Mouse (Mus musculus): ENCODE measurements around the gene Ppwd1.
A peak's percentile ranks its signal among the peaks of the same experiment; 100 is the strongest.
"Not testable (repeated sequence)": the region's sequence is repeated elsewhere in the genome, so short reads cannot be mapped to it uniquely, and the experiment has no call there.

The Ppwd1 gene

DNA sequence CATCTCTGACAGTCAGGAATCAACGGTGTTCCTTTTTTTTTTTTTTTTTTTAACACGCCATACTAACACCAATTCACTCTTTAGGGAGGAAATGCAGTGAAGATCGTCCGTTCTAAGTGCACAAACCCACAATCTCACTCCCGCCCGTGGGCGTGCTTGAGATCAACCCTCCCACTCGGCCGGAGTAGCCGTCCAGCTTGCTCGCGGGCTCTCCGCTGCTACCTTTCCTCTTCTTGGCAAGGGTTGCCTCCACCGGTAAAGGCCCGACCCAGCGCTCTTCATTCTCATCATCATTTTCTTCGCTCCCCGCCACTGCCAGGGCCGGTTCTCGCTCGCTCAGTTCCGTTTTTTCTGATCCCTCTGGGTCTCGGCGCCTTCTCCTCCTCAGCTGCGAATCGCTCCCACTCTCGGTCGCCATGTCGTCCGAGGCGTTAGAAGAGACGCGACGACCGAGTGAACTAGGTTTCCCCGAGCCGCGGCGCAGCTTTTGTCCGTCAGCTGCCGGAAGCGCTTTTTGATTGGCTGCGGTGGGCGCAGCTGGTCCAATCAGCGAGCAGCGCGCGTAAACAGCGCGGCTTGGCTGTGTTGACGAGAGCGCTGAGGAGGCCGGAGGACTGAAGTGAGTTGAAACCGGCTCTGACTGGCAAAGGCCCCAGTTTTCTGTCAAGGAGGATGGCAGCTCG lies at the start of gene Ppwd1, which contains the start of gene Cenpk:
TSS of gene Ppwd1 (minus strand) at position 460 of the 683 bp plus-strand sequence.
TSS of gene Cenpk (plus strand) at position 228 of the 683 bp plus-strand sequence.
- peak; percentile 98 for DNase-seq

DNA sequence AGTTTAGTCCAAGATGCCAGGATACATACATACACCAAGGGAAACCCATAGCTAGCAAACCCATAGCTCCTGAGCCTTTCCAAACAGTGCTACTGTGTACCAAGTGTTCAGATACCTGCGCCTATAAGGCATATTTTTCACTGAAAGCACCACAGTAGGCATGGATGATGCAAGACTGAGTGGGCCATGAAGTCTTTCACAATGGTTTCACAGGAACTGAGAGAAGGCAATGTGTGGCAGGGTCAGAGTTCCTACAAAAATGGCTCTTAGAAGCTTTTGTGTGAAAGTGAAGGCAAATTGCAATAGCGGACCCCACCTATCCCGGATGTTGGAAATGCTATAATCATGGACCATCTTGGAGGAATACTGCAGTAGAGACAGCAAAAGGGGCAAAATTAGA lies 30.4 kb upstream of the Ppwd1 start:
- no peak for DNase-seq

DNA sequence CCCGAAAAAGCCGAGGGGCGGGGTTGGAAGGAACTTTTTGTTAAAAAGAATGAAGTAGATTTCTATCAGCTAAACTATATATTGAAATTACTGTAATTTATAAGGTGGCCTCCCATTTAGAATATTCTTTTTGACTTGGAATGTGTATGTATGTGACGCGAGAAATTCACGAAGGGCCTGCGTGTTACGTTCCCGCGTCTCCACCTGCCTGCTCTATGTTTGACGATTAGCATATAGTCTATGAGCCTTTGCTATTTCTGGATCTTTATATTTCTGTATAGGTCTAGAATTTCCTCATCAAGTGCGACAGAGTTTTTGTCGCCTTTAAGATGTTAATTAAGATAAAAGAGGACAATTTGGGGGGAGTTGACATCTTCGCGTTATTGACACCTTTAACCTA lies 538 bp upstream of the Ppwd1 start:
- DNase-seq, result no peak

DNA sequence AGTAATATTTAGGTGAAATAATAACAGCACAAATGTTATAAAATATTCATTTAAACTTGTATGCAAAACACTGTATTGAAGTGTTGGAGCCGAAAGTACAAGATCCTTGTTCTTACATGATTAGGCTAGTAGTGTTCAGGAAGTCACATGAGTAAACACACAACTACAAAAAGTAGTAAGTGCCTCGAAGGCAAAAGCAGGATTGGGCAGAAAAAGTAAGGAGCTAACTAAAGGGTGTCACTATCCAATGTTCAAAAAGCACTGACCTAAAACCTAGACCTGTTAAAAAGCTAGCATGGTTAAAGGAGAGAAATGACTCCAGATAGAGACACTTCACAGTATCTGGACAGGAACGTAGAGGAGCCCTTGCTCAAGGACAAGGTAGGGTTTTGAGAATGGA lies 1.2 kb downstream of the Ppwd1 start:
- no peak for DNase-seq

DNA sequence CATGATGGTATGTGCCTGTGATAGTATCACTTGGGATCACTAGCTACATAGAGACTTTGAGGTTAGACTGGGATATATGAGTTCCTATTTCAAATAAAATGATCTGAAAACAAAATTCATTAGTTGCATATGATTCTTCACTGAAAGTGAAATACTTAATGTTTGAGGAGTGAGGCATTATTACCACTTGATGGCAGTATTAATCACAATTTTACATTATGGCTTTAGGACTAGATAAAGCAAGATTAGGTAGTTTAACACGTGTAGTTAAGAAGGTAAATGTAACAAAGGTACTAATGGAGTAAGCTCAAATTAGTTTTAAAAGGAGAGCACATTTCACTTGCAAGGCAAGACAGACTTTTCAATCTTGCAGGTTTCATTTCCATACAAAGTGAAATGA lies 24.3 kb downstream of the Ppwd1 start:
- no peak for DNase-seq

DNA sequence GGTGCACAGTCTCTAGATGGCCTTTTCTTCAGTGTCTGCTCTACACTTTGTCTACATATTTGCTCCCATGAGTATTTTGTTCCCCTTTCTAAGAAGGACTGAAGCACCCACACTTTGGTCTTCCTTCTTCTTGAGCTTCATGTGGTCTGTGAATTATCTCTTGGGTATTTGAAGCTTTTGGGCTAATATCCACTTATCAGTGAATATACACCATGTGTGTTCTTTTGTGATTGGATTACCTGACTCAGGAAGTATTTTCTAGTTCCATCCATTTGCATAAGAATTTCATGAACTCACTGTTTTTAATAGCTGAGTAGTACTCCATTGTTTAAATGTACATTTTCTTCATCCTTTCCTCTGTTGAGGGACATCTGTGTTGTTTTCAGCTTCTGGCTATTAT lies 32.8 kb downstream of the Ppwd1 start:
- DNase-seq, result not testable (repeated sequence)

DNA sequence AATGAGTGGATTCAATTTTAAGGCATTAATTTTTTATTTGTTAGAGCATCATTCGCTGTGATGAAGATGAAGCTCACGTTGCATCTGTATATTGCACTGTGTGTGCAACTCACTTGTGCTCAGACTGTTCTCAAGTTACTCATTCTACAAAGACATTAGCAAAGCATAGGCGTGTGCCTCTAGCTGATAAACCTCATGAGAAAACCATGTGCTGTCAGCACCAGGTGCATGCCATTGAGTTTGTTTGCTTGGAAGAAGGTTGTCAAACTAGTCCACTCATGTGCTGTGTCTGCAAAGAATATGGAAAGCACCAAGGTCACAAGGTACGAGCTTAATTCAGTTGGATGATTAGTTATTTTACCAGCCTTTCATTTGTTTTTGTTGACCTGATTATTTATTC lies 41.3 kb downstream of the Ppwd1 start:
- no peak for DNase-seq

DNA sequence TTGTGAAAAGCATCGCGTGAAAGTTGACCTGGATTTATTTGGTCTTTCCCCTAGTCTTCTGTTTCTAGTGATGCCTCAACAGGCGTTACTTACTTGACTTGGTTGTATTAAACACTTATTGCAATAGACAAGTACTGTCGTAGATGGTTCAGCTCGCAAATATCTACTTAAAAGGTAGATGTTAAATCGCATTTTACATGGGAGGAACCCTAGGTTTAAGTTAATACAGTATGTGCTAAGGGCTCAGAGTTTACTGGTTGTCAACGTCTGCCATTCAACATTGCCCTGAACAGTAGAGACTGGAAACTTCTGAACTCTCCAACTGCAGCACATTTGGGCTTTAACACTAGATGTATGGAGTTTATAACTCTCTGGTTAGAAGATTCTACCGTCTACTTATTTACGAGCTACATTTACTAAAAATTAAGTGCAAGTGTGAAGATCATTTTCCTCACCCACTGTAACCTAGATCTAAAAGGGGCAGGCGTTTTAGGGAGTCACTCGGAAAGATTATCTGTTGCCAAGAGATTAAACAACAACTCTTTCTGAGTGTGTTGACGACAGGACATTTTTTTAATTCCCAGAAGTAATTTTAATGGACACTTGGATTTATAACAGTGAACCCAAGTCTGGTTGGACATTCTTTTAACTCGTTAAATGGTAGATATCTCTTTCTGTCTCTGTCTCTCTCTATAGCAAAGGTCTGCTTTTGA lies 49.3 kb downstream of the Ppwd1 start:
- DNase-seq, result no peak

DNA sequence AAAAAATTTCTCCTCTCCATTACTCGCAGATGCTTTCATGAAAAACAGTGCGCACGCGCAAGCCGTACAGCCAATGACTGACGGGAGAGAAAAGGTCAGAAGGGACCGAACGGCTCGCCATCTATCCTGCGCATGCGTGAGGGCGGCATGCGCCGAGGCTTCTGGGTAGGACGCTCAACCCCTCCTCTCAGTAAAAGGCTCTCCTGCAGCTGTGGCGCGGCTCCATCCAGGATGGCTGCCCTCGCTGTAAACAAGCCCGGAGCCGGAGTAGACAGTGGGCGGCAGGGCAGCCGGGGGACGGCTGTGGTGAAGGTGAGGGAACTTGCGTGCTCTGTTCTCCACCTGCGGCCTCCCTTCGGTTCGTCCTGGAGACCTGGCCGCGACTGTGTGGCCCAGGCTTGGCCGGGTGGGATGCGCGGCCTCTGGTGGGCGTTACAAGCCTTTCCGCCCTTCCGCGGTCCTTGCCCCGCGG lies 50.0 kb downstream of the Ppwd1 start, which contains the start of gene Trim23:
TSS of gene Trim23 (plus strand) at position 148 of the 472 bp plus-strand sequence.
- DNase-seq, result peak; percentile 99

DNA sequence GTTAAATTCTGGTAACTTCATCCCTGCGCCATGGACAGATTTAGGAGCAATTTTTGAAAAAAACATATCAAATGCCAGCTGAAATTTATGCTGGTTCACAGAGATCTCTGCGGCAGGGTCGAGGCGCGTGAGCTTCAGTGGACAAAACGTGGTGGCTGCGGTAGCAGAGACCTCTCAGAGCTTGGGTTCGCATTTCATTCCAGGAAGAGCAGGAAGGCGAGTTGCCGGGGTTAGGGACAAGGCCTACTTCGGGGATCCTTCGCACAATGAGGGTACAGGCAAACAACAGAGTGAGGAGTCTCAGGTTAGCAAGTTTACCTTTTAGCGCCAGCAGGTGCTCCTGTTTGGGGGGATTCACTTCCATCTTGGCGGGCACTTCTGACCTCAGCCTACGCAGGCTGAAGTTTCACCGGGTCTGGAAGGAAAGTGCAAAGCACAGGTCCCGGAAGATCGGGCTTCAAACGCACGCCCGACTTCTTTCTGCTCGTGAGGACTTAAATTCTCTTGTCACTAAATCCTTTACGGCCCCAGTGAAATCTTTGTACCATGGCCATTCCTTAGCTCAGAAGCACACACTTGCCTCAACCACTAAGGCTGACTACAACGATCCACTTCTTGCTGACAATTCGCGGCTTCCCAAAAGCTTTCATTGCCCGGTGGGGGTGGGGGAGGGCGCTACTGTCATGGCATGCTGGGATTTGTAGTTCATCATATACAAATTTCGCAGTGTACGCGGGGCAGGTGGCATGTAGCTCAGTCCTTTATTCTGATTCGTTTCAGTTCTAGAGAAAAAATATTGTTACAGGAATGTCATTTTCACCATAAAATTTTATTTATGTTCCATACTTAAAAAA lies 50.6 kb downstream of the Ppwd1 start, which contains the start of gene Trappc13:
TSS of gene Trappc13 (minus strand) at position 674 of the 854 bp plus-strand sequence.
- peak; percentile 92 for DNase-seq

DNA sequence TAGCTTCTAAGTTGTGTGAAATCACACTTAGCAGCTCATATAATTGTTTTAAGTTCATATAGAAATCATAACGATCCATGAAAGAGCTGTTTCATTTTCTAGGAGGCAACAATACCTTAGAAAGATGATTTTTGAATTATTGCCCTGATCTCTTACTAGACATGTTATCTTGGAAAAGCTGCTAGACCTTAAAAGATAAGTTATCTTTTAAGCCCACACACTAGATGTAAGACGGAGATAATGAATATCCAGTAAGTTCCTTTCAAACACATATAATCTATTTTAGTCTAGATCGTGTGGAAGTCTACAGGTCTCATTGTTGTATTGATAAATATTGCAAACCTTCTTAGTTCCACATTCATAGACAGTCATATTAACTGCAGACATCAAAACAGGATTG lies 51.8 kb downstream of the Ppwd1 start:
- no peak for DNase-seq

DNA sequence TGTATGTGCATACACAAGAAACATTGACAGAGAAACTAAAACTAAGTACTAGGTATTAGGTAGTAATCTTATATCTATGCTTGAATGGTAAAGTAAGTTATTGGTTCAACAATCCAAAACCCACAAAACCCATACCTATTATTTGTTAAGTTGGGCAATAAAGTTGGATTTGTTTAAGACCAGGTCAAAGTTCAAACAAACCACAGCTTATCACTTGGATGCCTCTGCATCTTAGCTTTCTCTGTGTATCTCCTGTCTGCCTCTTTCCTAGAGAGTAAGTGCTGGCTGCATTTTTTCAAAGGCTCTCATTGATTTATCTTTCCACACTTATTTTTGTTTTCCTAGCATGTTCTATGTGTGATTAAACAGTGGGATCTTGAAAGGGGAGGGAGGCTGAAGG lies 56.1 kb downstream of the Ppwd1 start:
- DNase-seq, result no peak

DNA sequence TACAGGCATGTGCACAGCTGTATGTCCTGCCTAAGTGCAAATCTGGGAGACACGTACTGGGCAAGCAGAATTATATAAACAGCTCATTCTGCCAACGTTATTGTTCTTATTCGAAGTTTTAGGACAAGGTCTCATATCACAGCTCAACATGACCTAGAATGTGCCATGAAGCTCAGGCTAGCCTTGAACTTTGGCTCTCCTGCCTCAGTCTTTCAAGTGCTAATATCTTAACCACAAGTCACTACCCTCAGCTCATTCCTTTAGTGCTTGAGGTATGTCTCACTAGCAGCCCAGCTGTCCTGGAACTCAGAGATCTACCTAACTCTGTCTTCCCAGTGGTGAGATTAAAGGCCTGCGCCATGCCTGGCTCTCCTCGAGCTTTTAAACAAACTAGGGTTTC lies 56.9 kb downstream of the Ppwd1 start:
- DNase-seq, result no peak

DNA sequence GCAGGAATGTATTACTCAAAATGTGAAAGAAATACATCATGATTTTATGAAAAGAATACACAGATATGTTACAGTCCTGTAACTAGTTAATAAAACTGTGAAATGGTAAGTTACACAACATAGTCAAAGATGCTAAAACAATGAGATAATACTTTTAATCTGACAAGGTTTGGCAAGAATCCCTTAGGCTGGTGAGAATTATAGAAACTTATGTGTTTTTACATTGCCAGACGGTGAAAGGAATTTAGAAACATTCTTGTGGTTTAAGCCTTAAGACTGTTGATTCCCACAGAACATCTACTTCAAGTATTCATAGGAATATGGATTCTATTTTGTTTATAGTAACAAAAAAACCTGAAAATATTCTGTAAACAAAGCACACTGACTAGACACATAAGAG lies 73.0 kb downstream of the Ppwd1 start:
- no peak for DNase-seq

Measured in kidney, postnatal 10 days (tissue).